Mouse (Mus musculus) midbrain, embryonic 14.5 days (tissue): Measurements from ENCODE around the gene Mysm1. TPM values are rescaled to one million over a fixed set of nuclear protein-coding genes. Genes with fewer than 3 reads are reported as not detected.

Experiments
- ATAC-seq: fragments of 200-750 bp; cut with Nextera tagmentation; 2 replicates; pipeline ENCODE4 v1.8.0; 2017; ENCODE audit warnings: moderate number of reproducible peaks, moderate library complexity; ENCODE audit not compliant: low FRiP score, low TSS enrichment
- DNase-seq: peaks from one replicate; pipeline ENCODE4 v3.0.0-alpha.2; 2015
- H3K27ac ChIP-seq: fragments of 300-500 bp; sonication (generic); replicated peaks from 2 replicates; pipeline ENCODE4 v1.5.1; 2014; ENCODE audit warnings: mild to moderate bottlenecking, low read depth, low read length, moderate library complexity
- H3K27me3 ChIP-seq: fragments of 300-500 bp; sonication (generic); 2 replicates; pipeline ENCODE4 v1.6.1; 2014; ENCODE audit warnings: low read length, control low read depth, mixed read lengths; ENCODE audit not compliant: control insufficient read depth, insufficient read depth
- H3K36me3 ChIP-seq: fragments of 300-500 bp; sonication (generic); 2 replicates; pipeline ENCODE4 v1.6.1; 2014; ENCODE audit warnings: low read length, control low read depth; ENCODE audit not compliant: control insufficient read depth, insufficient read depth
- H3K4me1 ChIP-seq: fragments of 300-500 bp; sonication (generic); 2 replicates; pipeline ENCODE4 v1.6.1; 2014; ENCODE audit warnings: mild to moderate bottlenecking, antibody characterized with exemption, low read length, control low read depth; ENCODE audit not compliant: control insufficient read depth, insufficient read depth
- H3K4me2 ChIP-seq: fragments of 300-500 bp; sonication (generic); 2 replicates; pipeline ENCODE4 v1.6.1; 2014; ENCODE audit warnings: mild to moderate bottlenecking, low read length, moderate library complexity
- H3K4me3 ChIP-seq: fragments of 300-500 bp; sonication (generic); replicated peaks from 2 replicates; pipeline ENCODE4 v1.5.1; 2014; ENCODE audit warnings: low read depth, low read length
- H3K9ac ChIP-seq: fragments of 300-500 bp; sonication (generic); replicated peaks from 2 replicates; pipeline ENCODE4 v1.6.1; 2014; ENCODE audit warnings: mild to moderate bottlenecking, low read length, moderate library complexity
- H3K9me3 ChIP-seq: fragments of 300-500 bp; sonication (generic); 2 replicates; pipeline ENCODE4 v1.6.1; 2016; ENCODE audit warnings: low read length, control low read depth, mixed read lengths; ENCODE audit not compliant: control insufficient read depth
- WGBS: fragments of 180-500 bp; shearing (Covaris S2); extraction: QIAGEN DNeasy Blood & Tissue Kit; methylation state at CpG from one replicate; pipeline ENCODE4 v1.1.7; 2014; 5-methylcytosine and 5-hydroxymethylcytosine counted together
- polyA plus RNA-seq: library from polyadenylated mRNA; unstranded; fragments of >200 nt; fragmentation: Nextera tagmentation; extraction: Ambion mirVana; gene quantifications from 2 replicates; pipeline ENCODE4 v1.2.1, GENCODE M21; 2014

The Mysm1 gene
- polyA plus RNA-seq, 1 experiment from 2014 or later, result 33.4 TPM

- no peaks in the 10 kb centered on the region for H3K4me1 ChIP-seq
- peak; percentile 74; the same call in 1 of the 2 replicates for ATAC-seq
- H3K9me3 ChIP-seq, result no peaks in the 10 kb centered on the region
- 46% methylated on average over 13 of the region's 13 CpGs for WGBS
- H3K4me2 ChIP-seq, result no peak overlapping the region
- no peak overlapping the region for H3K9ac ChIP-seq
- no peaks in the 10 kb centered on the region for H3K27me3 ChIP-seq
- peak; percentile 91 for DNase-seq
- H3K36me3 ChIP-seq, result no peaks in the 10 kb centered on the region
- H3K27ac ChIP-seq, result no peak overlapping the region
- H3K4me3 ChIP-seq, result no peak overlapping the region
These were observed 29.5 kb upstream of the Mysm1 start for GRCm38 (mm10) chr4:95008175-95009057.

GRCm38 (mm10) chr4:95007759-95008158, 28.9 kb upstream of the Mysm1 start:
- no peaks in the 10 kb centered on the region for H3K27me3 ChIP-seq
- H3K36me3 ChIP-seq, result no peaks in the 10 kb centered on the region
- 70% methylated on average over 8 of the region's 8 CpGs for WGBS
- H3K9ac ChIP-seq, result no peak overlapping the region
- no peaks in the 10 kb centered on the region for H3K4me1 ChIP-seq
- no peak overlapping the region for H3K27ac ChIP-seq
- H3K9me3 ChIP-seq, result no peaks in the 10 kb centered on the region
- DNase-seq (no peak), ATAC-seq (0 out of 2 replicates have a peak, but pooled peaks have one; percentile 31)
- H3K4me2 ChIP-seq, result no peak overlapping the region
- no peak overlapping the region for H3K4me3 ChIP-seq

- no peaks in the 10 kb centered on the region for H3K27me3 ChIP-seq
These were observed 26.4 kb upstream of the Mysm1 start for GRCm38 (mm10) chr4:95005251-95005830.

GRCm38 (mm10) chr4:95001043-95001775, 22.3 kb upstream of the Mysm1 start:
- Histone ChIP-seq H3K4me2 (no peak overlapping the region), H3K27me3 (no peaks in the 10 kb centered on the region), H3K9me3 (no peaks in the 10 kb centered on the region), H3K4me3 (no peak overlapping the region), H3K9ac (no peak overlapping the region), H3K4me1 (no peaks in the 10 kb centered on the region), H3K27ac (no peak overlapping the region), H3K36me3 (no peaks in the 10 kb centered on the region)
- WGBS, result 74% methylated on average over 6 of the region's 6 CpGs
- ATAC-seq (no peak), DNase-seq (no peak)

More at GRCm38 (mm10) chr4:95005251-95005830, 26.4 kb upstream of the Mysm1 start:
- Histone ChIP-seq H3K9ac (no peak overlapping the region), H3K36me3 (no peaks in the 10 kb centered on the region), H3K4me3 (no peak overlapping the region), H3K9me3 (no peaks in the 10 kb centered on the region), H3K4me1 (no peaks in the 10 kb centered on the region), H3K27ac (no peak overlapping the region), H3K4me2 (no peak overlapping the region)
- no peak for ATAC-seq
- no peak for DNase-seq
- 79% methylated on average over 6 of the region's 6 CpGs for WGBS

- no peaks in the 10 kb centered on the region for H3K36me3 ChIP-seq
- DNase-seq, result no peak
- H3K9me3 ChIP-seq, result no peaks in the 10 kb centered on the region
- H3K4me3 ChIP-seq, result no peak overlapping the region
- H3K27ac ChIP-seq, result no peak overlapping the region
- no peak overlapping the region for H3K4me2 ChIP-seq
- H3K4me1 ChIP-seq, result no peaks in the 10 kb centered on the region
- no peaks in the 10 kb centered on the region for H3K27me3 ChIP-seq
- no peak; the same call in 1 of the 2 replicates for ATAC-seq
- WGBS, result 79% methylated on average over 1 of the region's 1 CpGs
- H3K9ac ChIP-seq, result no peak overlapping the region
These were observed 21.2 kb upstream of the Mysm1 start for GRCm38 (mm10) chr4:95000147-95000546.

- DNase-seq, result no peak
- H3K27ac ChIP-seq, result no peak overlapping the region
- no peak overlapping the region for H3K4me3 ChIP-seq
- ATAC-seq, result no peak
- H3K4me2 ChIP-seq, result no peak overlapping the region
- no peaks in the 10 kb centered on the region for H3K36me3 ChIP-seq
- no peaks in the 10 kb centered on the region for H3K4me1 ChIP-seq
- WGBS, result 67% methylated on average over 3 of the region's 3 CpGs
- H3K9me3 ChIP-seq, result no peaks in the 10 kb centered on the region
- H3K27me3 ChIP-seq, result no peaks in the 10 kb centered on the region
- H3K9ac ChIP-seq, result no peak overlapping the region
These were observed 20.3 kb upstream of the Mysm1 start for GRCm38 (mm10) chr4:94999249-94999648.

- no peak for ATAC-seq
- no peaks in the 10 kb centered on the region for H3K27me3 ChIP-seq
- H3K27ac ChIP-seq, result no peak overlapping the region
- H3K36me3 ChIP-seq, result no peaks in the 10 kb centered on the region
- H3K9me3 ChIP-seq, result no peaks in the 10 kb centered on the region
- no peak overlapping the region for H3K4me3 ChIP-seq
- no peak for DNase-seq
- 71% methylated on average over 4 of the region's 4 CpGs for WGBS
- H3K4me1 ChIP-seq, result no peaks in the 10 kb centered on the region
- no peak overlapping the region for H3K4me2 ChIP-seq
- no peak overlapping the region for H3K9ac ChIP-seq
These were observed 17.0 kb upstream of the Mysm1 start for GRCm38 (mm10) chr4:94995862-94996261.

GRCm38 (mm10) chr4:94990204-94990603, 11.3 kb upstream of the Mysm1 start:
- no peak overlapping the region for H3K4me2 ChIP-seq
- H3K4me1 ChIP-seq, result no peaks in the 10 kb centered on the region
- no peak overlapping the region for H3K27ac ChIP-seq
- H3K9ac ChIP-seq, result no peak overlapping the region
- H3K36me3 ChIP-seq, result no peaks in the 10 kb centered on the region
- H3K27me3 ChIP-seq, result no peaks in the 10 kb centered on the region
- no peak for ATAC-seq
- 73% methylated on average over 3 of the region's 3 CpGs for WGBS
- no peaks in the 10 kb centered on the region for H3K9me3 ChIP-seq
- DNase-seq, result no peak
- no peak overlapping the region for H3K4me3 ChIP-seq
